Mouse (Mus musculus) kidney, embryonic 14.5 days (tissue): Measurements from ENCODE around the gene Cerkl. TPM values are rescaled to one million over a fixed set of nuclear protein-coding genes. Genes with fewer than 3 reads are reported as not detected.

Experiments used
- ATAC-seq: fragments of 200-750 bp; cut with Nextera tagmentation; 2 replicates; pipeline ENCODE4 v1.8.0; 2017; ENCODE audit warnings: moderate number of reproducible peaks, mild to moderate bottlenecking, moderate TSS enrichment, moderate library complexity; ENCODE audit not compliant: low FRiP score, low TSS enrichment
- H3K27ac ChIP-seq: fragments of 300-500 bp; sonication (generic); 2 replicates; pipeline ENCODE4 v1.5.1; 2014; ENCODE audit warnings: low read depth, mild to moderate bottlenecking, low read length, moderate library complexity, mixed read lengths
- H3K27me3 ChIP-seq: fragments of 300-500 bp; sonication (generic); 2 replicates; pipeline ENCODE4 v1.6.1; 2014; ENCODE audit warnings: mild to moderate bottlenecking, low read length; ENCODE audit not compliant: control insufficient read depth, insufficient read depth
- H3K36me3 ChIP-seq: fragments of 300-500 bp; sonication (generic); 2 replicates; pipeline ENCODE4 v1.6.1; 2014; ENCODE audit warnings: low read length, mixed read lengths; ENCODE audit not compliant: control insufficient read depth, insufficient read depth
- H3K4me1 ChIP-seq: fragments of 300-500 bp; sonication (generic); 2 replicates; pipeline ENCODE4 v1.6.1; 2014; ENCODE audit warnings: low read length, mixed read lengths; ENCODE audit not compliant: control insufficient read depth, insufficient read depth
- H3K4me2 ChIP-seq: fragments of 300-500 bp; sonication (generic); replicated peaks from 2 replicates; pipeline ENCODE4 v1.6.1; 2014; ENCODE audit warnings: low read depth, mild to moderate bottlenecking, low read length
- H3K4me3 ChIP-seq: fragments of 300-500 bp; sonication (generic); 2 replicates; pipeline ENCODE4 v1.5.1; 2014; ENCODE audit warnings: mild to moderate bottlenecking, low read length
- H3K9ac ChIP-seq: fragments of 300-500 bp; sonication (generic); 2 replicates; pipeline ENCODE4 v1.6.1; 2014; ENCODE audit warnings: low read depth, mild to moderate bottlenecking, low read length, moderate library complexity
- H3K9me3 ChIP-seq: fragments of 300-500 bp; sonication (generic); 2 replicates; pipeline ENCODE4 v1.6.1; 2016; ENCODE audit warnings: low read length; ENCODE audit not compliant: control insufficient read depth
- WGBS: fragments of 180-500 bp; shearing (Covaris S2); extraction: QIAGEN DNeasy Blood & Tissue Kit; methylation state at CpG from one replicate; pipeline ENCODE4 v1.1.7; 2014; 5-methylcytosine and 5-hydroxymethylcytosine counted together
- polyA plus RNA-seq: library from polyadenylated mRNA; unstranded; fragments of >200 nt; fragmentation: Nextera tagmentation; extraction: Ambion mirVana; gene quantifications from 2 replicates; pipeline ENCODE4 v1.2.1, GENCODE M21; 2014

Cerkl gene
- polyA plus RNA-seq, 1 experiment from 2014 or later: 2.7 TPM

DNA sequence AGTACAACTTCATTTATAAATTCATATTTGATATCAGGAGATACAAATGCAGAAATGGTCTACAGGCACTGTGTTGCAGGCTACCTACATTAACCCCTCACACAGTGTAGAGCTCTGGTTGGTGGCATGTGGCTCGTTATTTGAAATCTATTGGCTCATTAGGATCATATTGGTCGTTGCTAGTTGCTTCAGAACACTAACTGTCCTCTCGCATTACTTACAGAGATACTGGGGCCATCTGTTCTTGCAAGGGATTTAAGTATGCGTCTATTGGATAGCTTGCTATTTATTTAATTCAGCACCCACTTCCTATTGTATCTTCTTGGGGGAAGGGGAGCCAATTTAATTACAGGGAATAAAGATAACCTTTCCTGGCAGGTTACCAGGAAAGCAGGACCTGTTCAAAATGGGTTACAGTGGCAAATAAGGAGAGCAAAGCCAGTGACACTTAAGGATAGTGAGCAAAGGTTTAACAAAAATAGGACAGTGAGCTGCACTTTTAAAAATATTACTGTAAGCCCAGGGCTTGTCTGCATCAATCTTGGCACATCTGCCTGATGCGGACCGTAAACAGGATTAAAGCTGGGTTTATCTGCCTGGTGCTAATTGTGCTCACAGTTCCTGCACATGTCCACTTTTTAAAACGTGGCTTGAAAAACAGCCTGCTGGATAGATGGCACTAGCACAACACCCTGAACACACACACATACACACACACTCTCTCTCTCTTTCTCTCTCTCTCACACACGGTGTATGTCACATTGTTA is 57.2 kb downstream of the Cerkl start:
- Histone ChIP-seq H3K4me1 (no peaks in the 10 kb centered on the region), H3K4me3 (no peak overlapping the region), H3K4me2 (no peak overlapping the region), H3K27me3 (no peaks in the 10 kb centered on the region), H3K9me3 (no peaks in the 10 kb centered on the region), H3K36me3 (no peaks in the 10 kb centered on the region), H3K27ac (no peak overlapping the region), H3K9ac (no peak overlapping the region)
- WGBS: 64% methylated on average over 8 of the region's 8 CpGs
- no peak for ATAC-seq

DNA sequence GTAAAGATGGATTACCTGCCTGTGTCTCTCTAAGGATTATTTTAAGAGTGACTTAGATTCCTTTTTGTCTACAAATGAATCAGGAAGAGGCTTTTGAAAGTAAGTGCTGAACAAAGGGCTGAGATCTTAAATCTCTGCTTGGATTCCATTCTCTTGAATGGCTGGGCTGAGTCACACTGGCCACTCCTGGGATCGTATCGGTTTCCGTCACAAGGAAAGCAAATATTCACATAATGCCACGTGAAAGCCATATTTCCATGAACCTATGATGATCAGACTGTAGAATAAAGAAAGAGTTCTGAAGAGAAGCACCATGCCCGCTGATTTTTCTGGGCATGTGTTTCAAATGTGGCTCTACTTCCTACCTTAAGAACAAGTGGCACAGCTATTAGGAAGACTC is 57.8 kb downstream of the Cerkl start:
- no peak overlapping the region for H3K4me2 ChIP-seq
- H3K27ac ChIP-seq: no peak overlapping the region
- H3K9ac ChIP-seq: no peak overlapping the region
- ATAC-seq: no peak
- WGBS: 82% methylated on average over 5 of the region's 5 CpGs
- no peaks in the 10 kb centered on the region for H3K4me1 ChIP-seq
- H3K4me3 ChIP-seq: no peak overlapping the region
- no peaks in the 10 kb centered on the region for H3K9me3 ChIP-seq
- H3K36me3 ChIP-seq: no peaks in the 10 kb centered on the region
- H3K27me3 ChIP-seq: no peaks in the 10 kb centered on the region

DNA sequence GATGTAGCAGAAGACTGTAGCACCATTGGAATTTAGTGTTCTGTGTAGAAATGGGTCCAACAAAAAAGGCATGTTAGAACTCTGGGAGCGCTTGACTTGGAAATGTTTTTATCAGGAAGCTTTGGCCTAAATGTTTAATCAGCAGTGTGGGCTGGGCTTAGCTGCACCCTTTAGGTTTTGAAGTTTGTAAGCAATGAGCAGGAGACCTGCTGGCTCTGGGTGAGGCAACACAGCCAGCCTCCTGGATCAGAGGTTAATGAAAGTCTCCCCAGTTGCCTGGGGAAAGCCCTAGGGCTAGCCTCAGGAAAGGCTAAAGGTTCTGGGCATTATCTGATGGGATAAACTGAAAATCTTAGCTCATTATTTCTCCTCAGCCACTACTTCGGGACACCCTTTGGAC is 58.2 kb downstream of the Cerkl start:
- Histone ChIP-seq H3K27ac (no peak overlapping the region), H3K4me3 (no peak overlapping the region), H3K36me3 (no peaks in the 10 kb centered on the region), H3K4me2 (no peak overlapping the region), H3K9ac (no peak overlapping the region), H3K9me3 (no peaks in the 10 kb centered on the region), H3K27me3 (no peaks in the 10 kb centered on the region), H3K4me1 (no peaks in the 10 kb centered on the region)
- WGBS: 85% methylated on average over 2 of the region's 2 CpGs
- no peak for ATAC-seq

DNA sequence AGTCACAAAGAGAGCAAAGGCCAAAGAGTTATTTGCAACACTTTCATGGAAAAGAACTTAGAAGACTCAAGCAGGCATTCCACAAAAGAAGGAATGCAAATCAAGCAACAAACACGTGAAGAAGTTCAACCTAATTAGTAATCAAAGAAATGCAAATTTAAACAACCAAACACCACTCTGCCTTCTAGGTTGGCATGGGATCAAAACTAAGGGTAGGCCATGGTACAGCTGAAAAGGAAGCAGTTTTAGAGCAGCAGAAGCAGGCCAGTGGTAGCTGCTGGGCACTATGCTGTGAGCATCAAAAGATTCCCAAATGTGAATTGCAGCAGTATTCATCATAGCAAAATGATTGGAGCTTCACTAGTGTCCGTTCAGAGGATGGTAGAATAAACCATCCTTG is 59.5 kb downstream of the Cerkl start:
- Histone ChIP-seq H3K27me3 (no peaks in the 10 kb centered on the region), H3K9me3 (no peaks in the 10 kb centered on the region), H3K9ac (no peak overlapping the region), H3K4me1 (no peaks in the 10 kb centered on the region), H3K4me3 (no peak overlapping the region), H3K27ac (no peak overlapping the region), H3K36me3 (no peaks in the 10 kb centered on the region), H3K4me2 (no peak overlapping the region)
- no peak for ATAC-seq
- WGBS: 65% methylated on average over 2 of the region's 2 CpGs

DNA sequence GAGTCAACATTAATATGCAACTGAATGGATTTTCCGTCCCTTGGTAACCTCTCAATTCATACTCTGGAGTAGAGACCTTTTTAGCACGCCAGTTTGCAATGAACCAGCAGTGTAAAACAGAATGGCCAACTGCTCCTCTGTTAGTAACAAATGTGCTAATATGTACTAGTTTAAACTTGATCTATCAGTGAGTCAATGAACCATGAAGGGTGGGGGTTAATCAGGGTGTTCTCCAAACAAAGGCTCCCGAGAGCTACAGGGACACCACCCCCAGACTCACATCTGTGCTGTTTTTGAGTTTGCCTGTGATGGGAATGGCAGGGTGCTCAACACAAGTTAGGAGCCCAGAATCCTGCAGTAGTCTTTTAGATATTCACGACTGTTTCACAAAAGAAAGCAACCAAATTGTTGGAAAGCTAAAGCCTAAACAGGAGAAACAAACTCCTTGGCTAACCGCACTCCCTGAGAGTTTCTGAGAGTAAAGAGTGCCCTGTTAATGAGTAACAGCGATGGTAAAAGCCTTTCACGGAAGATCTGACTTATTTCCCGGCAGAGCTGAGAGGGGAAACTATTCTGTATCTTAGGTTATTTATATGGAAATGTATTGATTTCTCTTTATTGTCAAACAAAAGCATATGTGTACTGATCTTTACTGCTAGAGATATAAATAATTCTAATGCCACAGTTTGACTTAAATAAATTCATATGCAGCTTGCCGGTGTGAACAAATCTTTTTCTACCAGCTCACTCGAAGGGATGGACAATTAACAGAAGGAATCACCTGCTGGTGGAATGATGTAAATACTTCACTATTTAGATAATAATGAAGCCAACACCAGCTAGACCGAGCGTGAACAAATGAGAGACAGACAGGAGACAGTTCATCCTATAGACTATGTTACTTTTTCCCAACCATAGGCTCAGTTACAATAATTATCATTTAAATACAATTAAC is 77.2 kb downstream of the Cerkl start:
- Histone ChIP-seq H3K9me3 (no peaks in the 10 kb centered on the region), H3K36me3 (no peaks in the 10 kb centered on the region), H3K27me3 (no peaks in the 10 kb centered on the region), H3K4me2 (peak overlapping the region; percentile 8; the same call in 1 of the 2 replicates), H3K27ac (peak overlapping the region; percentile 68), H3K9ac (no peak overlapping the region), H3K4me1 (no peaks in the 10 kb centered on the region), H3K4me3 (no peak overlapping the region)
- WGBS: 33% methylated on average over 12 of the region's 12 CpGs
- peak; percentile 87 for ATAC-seq

DNA sequence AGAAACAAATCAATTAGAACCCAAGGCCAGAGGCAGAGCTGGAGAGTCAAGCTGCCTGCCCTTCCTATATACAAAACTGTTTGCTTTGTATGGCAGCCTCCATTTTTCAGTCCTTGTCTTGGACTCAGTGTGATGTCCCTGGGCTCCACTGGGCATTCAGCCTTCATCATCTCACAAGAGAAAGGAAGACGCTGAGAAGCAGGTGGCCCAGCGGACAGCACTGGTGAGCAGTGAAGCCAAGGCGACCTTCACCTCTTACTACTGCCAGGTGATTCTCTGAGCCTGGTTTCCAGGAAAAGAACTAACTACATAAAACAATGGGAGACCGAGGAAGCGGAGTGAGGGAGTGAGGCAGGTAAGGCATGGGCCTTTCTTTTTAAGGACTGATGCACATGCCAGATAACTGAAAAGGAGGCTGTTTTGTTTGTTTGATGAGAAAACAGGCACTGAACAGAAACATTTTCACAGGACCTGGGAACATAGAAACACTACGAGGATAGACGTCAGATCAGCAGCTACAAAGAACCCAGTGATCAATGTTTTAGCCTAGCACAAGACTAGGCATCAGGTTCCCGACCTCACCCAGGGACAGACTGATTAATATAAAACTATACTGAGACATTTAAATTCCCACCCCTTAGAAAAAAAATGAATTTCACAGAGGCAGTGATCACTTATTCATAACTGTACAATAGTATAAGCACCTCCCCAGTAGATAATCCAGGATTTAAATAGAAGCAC is 78.1 kb downstream of the Cerkl start:
- Histone ChIP-seq H3K36me3 (no peaks in the 10 kb centered on the region), H3K27ac (no peak overlapping the region; the same call in 1 of the 2 replicates), H3K27me3 (no peaks in the 10 kb centered on the region), H3K9me3 (no peaks in the 10 kb centered on the region), H3K9ac (no peak overlapping the region), H3K4me3 (no peak overlapping the region), H3K4me1 (no peaks in the 10 kb centered on the region), H3K4me2 (no peak overlapping the region)
- peak; percentile 53; the same call in 1 of the 2 replicates for ATAC-seq
- WGBS: 68% methylated on average over 8 of the region's 8 CpGs

DNA sequence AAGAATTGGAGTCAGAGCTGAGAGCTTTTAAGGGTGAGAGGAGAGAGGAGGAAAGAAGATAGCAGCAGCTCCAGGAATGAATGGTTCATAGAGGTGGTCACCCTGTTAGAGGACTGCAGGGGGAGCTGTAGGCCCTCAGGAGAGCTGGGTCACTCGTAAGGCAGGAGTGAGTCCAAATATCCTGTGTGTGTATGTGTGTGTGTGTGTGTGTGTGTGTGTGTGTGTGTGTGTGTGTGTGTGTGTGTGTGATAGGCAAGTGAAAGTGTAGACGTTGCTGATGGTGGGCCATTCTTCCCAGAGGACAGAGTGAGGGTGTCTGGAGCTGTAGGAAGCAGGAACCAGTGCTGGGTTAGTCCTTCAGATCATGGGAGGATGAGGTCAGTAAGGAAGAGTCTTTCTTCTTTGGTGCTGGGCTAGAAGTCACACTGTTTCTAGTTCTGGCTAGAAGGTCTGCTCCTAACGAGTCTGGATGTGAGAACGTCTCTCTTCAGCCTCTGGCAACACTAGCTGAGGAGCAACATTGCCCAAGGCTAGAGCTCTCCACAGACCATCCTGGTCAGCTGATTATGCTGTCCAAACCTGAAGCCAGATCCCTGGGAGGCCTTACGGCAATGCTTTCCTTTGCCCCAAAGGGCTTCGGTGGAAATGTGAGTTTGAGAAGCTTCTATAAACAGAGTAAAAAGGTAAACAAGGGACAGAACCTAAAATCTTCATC is 83.9 kb downstream of the Cerkl start:
- H3K27me3 ChIP-seq: no peaks in the 10 kb centered on the region
- no peaks in the 10 kb centered on the region for H3K4me1 ChIP-seq
- H3K27ac ChIP-seq: no peak overlapping the region
- no peak overlapping the region for H3K4me3 ChIP-seq
- peak; percentile 43; the same call in 1 of the 2 replicates for ATAC-seq
- no peaks in the 10 kb centered on the region for H3K9me3 ChIP-seq
- H3K9ac ChIP-seq: no peak overlapping the region
- H3K4me2 ChIP-seq: no peak overlapping the region
- 58% methylated on average over 6 of the region's 6 CpGs for WGBS
- no peaks in the 10 kb centered on the region for H3K36me3 ChIP-seq

DNA sequence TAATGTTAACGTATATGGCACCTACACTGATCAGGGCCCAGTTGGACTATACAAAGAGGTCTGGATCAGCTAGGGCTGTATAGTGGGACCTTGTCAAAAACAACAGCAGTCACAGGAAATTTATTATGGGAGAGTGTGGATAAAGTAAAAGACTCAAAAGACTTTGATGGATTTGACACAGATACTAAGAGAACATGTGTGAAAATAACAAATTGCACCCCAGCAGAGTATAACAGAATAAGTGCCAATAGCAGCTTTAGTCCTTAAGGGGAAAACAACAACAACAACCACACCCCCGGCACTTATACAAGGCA is 84.5 kb downstream of the Cerkl start:
- Histone ChIP-seq H3K9me3 (no peaks in the 10 kb centered on the region), H3K4me2 (no peak overlapping the region), H3K27me3 (no peaks in the 10 kb centered on the region), H3K36me3 (no peaks in the 10 kb centered on the region), H3K27ac (no peak overlapping the region), H3K9ac (no peak overlapping the region), H3K4me3 (no peak overlapping the region), H3K4me1 (no peaks in the 10 kb centered on the region)
- no peak; the same call in 1 of the 2 replicates for ATAC-seq
- 77% methylated on average over 2 of the region's 2 CpGs for WGBS
